Mouse (Mus musculus) adrenal gland, postnatal 36 days (tissue): Measurements from ENCODE around the gene Magea5. TPM values are rescaled to one million over a fixed set of nuclear protein-coding genes. Genes with fewer than 3 reads are reported as not detected.
"Not testable (repeated sequence)": the region's sequence is repeated elsewhere in the genome, so short reads cannot be mapped to it uniquely, and the experiment has no call there.

ENCODE experiments used
- DNase-seq, 2 experiments: peaks; one replicate each; pipeline ENCODE4 v3.0.0; 2021; ENCODE audit warnings: mixed read lengths in 1 of 2
- long read RNA-seq, 2 experiments: library from polyadenylated mRNA; stranded (forward); transcript quantifications; one replicate each; pipeline ENCODE4 v2.0.0; 2021; ENCODE audit warnings: borderline sequencing depth in 2 of 2
- total RNA-seq, 2 experiments: library from RNA; stranded (reverse); gene quantifications; 2 replicates each; pipeline ENCODE4 v1.2.3; 2021

Magea5 gene
- total RNA-seq, result not detected
- long read RNA-seq, experiment 1, result 0 reads
- long read RNA-seq, experiment 2, result 0 reads

- DNase-seq, result not testable (repeated sequence)
Observed at GRCm38 (mm10) chrX:155063045-155063444, at the start of gene Magea5. Magea5 (minus strand) TSS chrX:155063145.

- peak in 1 of 2 experiments; percentile 7 for DNase-seq
Observed at GRCm38 (mm10) chrX:155098024-155098423, 35.1 kb upstream of the Magea5 start.

- DNase-seq, result not testable (repeated sequence)
Observed at GRCm38 (mm10) chrX:155093566-155093965, 30.6 kb upstream of the Magea5 start, which contains the start of gene Magea2. Magea2 (minus strand) TSS chrX:155093666.

GRCm38 (mm10) chrX:155089693-155090092 lies 26.7 kb upstream of the Magea5 start, which contains the start of gene Magea1:
Magea1 (minus strand) TSS chrX:155089793.
- DNase-seq, result not testable (repeated sequence)

Other genes with a start within 250 kb of the Magea5 start
- gene Cldn34b1, start 172.9 kb downstream of the Magea5 start, total RNA-seq, result not detected
- gene Magea6, start 127.2 kb downstream of the Magea5 start, total RNA-seq, result not detected
- not detected for gene Magea3, start 113.6 kb downstream of the Magea5 start, total RNA-seq
- gene Magea8, start 67.3 kb downstream of the Magea5 start, total RNA-seq, result not detected
- not detected for gene Magea1, start 26.6 kb upstream of the Magea5 start, total RNA-seq
- gene Magea2, start 30.5 kb upstream of the Magea5 start, total RNA-seq, result not detected
- gene Cldn34b2, start 65.3 kb upstream of the Magea5 start, total RNA-seq, result not detected
- 100 to 1,000 TPM; 111 to 142 TPM for gene Sat1, start 153.3 kb upstream of the Magea5 start, total RNA-seq
- gene Acot9, start 199.3 kb upstream of the Magea5 start, total RNA-seq, result 10 to 100 TPM; 49.1 to 60.3 TPM